Comparison of ENCODE assay signal across 8 mouse cellular contexts in genomic region chr8:95320224-95321139, GRCm38 (mm10). TPM values are rescaled to one million over a fixed set of nuclear protein-coding genes. Genes with fewer than 3 reads are reported as not detected.
DNase-seq lines count a peak whose midpoint lies in the region; ATAC-seq and TF ChIP-seq lines count a peak whose summit lies in the region.

No protein-coding gene starts in this region.

- peaks cover 29% of the 10 kb centered on the region for H3K27me3 ChIP-seq in erythroblast, embryonic 14.5 days (ENCODE audit: control insufficient read depth)
- no peaks in the 10 kb centered on the region for H3K27me3 ChIP-seq in hindbrain, embryonic 15.5 days
- peaks cover 2% of the 10 kb centered on the region for H3K27me3 ChIP-seq in liver, embryonic 11.5 days (replicated peaks; ENCODE audit: control insufficient read depth, insufficient read depth, low read length)
- no peaks in the 10 kb centered on the region for H3K27me3 ChIP-seq in midbrain, postnatal 0 days (ENCODE audit: insufficient read depth, low read length)
- no peaks in the 10 kb centered on the region for H3K27me3 ChIP-seq in splenic B cell, adult 2 months (ENCODE audit: control insufficient read depth, insufficient read depth, low read length, poor library complexity, severe bottlenecking)

- H3K4me3 ChIP-seq in erythroblast, embryonic 14.5 days (replicated peaks): peak overlapping the region; percentile 33
- peak overlapping the region; percentile 40 for H3K4me3 ChIP-seq in hindbrain, embryonic 15.5 days
- peak overlapping the region; percentile 51 for H3K4me3 ChIP-seq in liver, embryonic 11.5 days (ENCODE audit: low read depth, low read length)
- peak overlapping the region; percentile 41 for H3K4me3 ChIP-seq in midbrain, postnatal 0 days (ENCODE audit: low read depth, low read length)

- ATAC-seq in hindbrain, embryonic 15.5 days (ENCODE audit: low FRiP score, low read depth): peak; percentile 74
- ATAC-seq in liver, embryonic 11.5 days (replicated peaks; ENCODE audit: low FRiP score): peak; percentile 66
- peak; percentile 53 for ATAC-seq in midbrain, postnatal 0 days (ENCODE audit: low FRiP score)

- H3K4me1 ChIP-seq in erythroblast, embryonic 14.5 days (ENCODE audit: control insufficient read depth): peaks cover 6% of the 10 kb centered on the region
- H3K4me1 ChIP-seq in hindbrain, embryonic 15.5 days (replicated peaks): peaks cover 24% of the 10 kb centered on the region
- H3K4me1 ChIP-seq in liver, embryonic 11.5 days (replicated peaks; ENCODE audit: control insufficient read depth, insufficient read depth, low read length): no peaks in the 10 kb centered on the region; the same call in 1 of the 2 replicates
- H3K4me1 ChIP-seq in midbrain, postnatal 0 days (ENCODE audit: insufficient read depth, low read length): no peaks in the 10 kb centered on the region; the same call in 1 of the 2 replicates

- H3K9ac ChIP-seq in hindbrain, embryonic 15.5 days: peak overlapping the region; percentile 32
- 0 out of 2 replicates have a peak overlapping the region, but pooled peaks have one; percentile 20 for H3K9ac ChIP-seq in liver, embryonic 11.5 days (ENCODE audit: low read depth, low read length)
- H3K9ac ChIP-seq in midbrain, postnatal 0 days (replicated peaks; ENCODE audit: low read length, poor library complexity, severe bottlenecking): peak overlapping the region; percentile 55

- no peaks in the 10 kb centered on the region for H3K36me3 ChIP-seq in erythroblast, embryonic 14.5 days (ENCODE audit: control insufficient read depth)
- H3K36me3 ChIP-seq in hindbrain, embryonic 15.5 days: 0 out of 2 replicates have a peak, but pooled peaks cover 10% of the 10 kb centered on the region
- no peaks in the 10 kb centered on the region for H3K36me3 ChIP-seq in liver, embryonic 11.5 days (ENCODE audit: control insufficient read depth, insufficient read depth, low read length)
- H3K36me3 ChIP-seq in midbrain, postnatal 0 days (ENCODE audit: insufficient read depth, low read length): no peaks in the 10 kb centered on the region
- no peaks in the 10 kb centered on the region for H3K36me3 ChIP-seq in splenic B cell, adult 2 months (ENCODE audit: control insufficient read depth, insufficient read depth, low read length, poor library complexity, severe bottlenecking)

- peak overlapping the region; percentile 48; the same call in 1 of the 2 replicates for H3K27ac ChIP-seq in hindbrain, embryonic 15.5 days (replicated peaks)
- H3K27ac ChIP-seq in liver, embryonic 11.5 days (ENCODE audit: low read depth, low read length): no peak overlapping the region
- 0 out of 2 replicates have a peak overlapping the region, but pooled peaks have one; percentile 3 for H3K27ac ChIP-seq in midbrain, postnatal 0 days (ENCODE audit: low read depth, low read length)

- peak; percentile 37 for DNase-seq in Muller cell, postnatal 12 days (ENCODE audit: inconsistent ontology term)
- DNase-seq in brain, adult 2 months (ENCODE audit: low read depth, low spot score): peak; percentile 61
- peak; percentile 63 for DNase-seq in liver, embryonic 11.5 days (ENCODE audit: low spot score)
- DNase-seq in midbrain, postnatal 0 days (ENCODE audit: low spot score): peak; percentile 67
- DNase-seq in splenic B cell, adult 2 months (ENCODE audit: low read depth, low spot score): peak; percentile 82
- DNase-seq in layer of hippocampus, postnatal 36 days: no peak

- H3K9me3 ChIP-seq in erythroblast, embryonic 14.5 days (ENCODE audit: control insufficient read depth, low read length): peaks cover 3% of the 10 kb centered on the region; the same call in 1 of the 2 replicates
- no peaks in the 10 kb centered on the region for H3K9me3 ChIP-seq in hindbrain, embryonic 15.5 days
- H3K9me3 ChIP-seq in liver, embryonic 11.5 days (ENCODE audit: control insufficient read depth, low read length): no peaks in the 10 kb centered on the region
- H3K9me3 ChIP-seq in midbrain, postnatal 0 days (ENCODE audit: low read length): no peaks in the 10 kb centered on the region

- peak; percentile 66 for TF ChIP-seq CTCF in midbrain, postnatal 0 days (IDR thresholded peaks at IDR 0.05)

- 2% methylated on average over 41 of the region's 41 CpGs for WGBS in hindbrain, embryonic 15.5 days
- WGBS in liver, embryonic 11.5 days: 3% methylated on average over 41 of the region's 41 CpGs
- 5% methylated on average over 37 of the region's 41 CpGs for WGBS in midbrain, postnatal 0 days

- peak overlapping the region; percentile 79 for H3K4me2 ChIP-seq in hindbrain, embryonic 15.5 days
- H3K4me2 ChIP-seq in liver, embryonic 11.5 days: peak overlapping the region; percentile 93
- H3K4me2 ChIP-seq in midbrain, postnatal 0 days (ENCODE audit: low read depth, low read length, poor library complexity, severe bottlenecking): peak overlapping the region; percentile 87

RNA-seq across cellular contexts. Expression of gene Tepp, which starts 10.1 kb away (rescaled TPM):
- not detected in 2 replicates for polyA plus RNA-seq in erythroblast, embryonic 14.5 days (2012)
- 2.3 and 3.6 TPM in 2 replicates for polyA plus RNA-seq in hindbrain, embryonic 15.5 days (2015; fragmentation: Nextera tagmentation; extraction: Ambion mirVana)
- polyA plus RNA-seq in liver, embryonic 11.5 days (2014; fragmentation: Nextera tagmentation; extraction: Ambion mirVana): not detected in 2 replicates
- total RNA-seq in midbrain, postnatal 0 days (2014; rRNA removed): 0.77 and 1.1 TPM in 2 replicates
- polyA plus RNA-seq in midbrain, postnatal 0 days (2015; fragmentation: Nextera tagmentation; extraction: Ambion mirVana): 2.5 and 3.7 TPM in 2 replicates
- total RNA-seq in layer of hippocampus, postnatal 36 days (2021): not detected

RNA-seq across cellular contexts. Expression of gene Zfp319, which starts 11.3 kb away (rescaled TPM):
- 0.08 and 0.09 TPM in 2 replicates for polyA plus RNA-seq in erythroblast, embryonic 14.5 days (2012)
- polyA plus RNA-seq in hindbrain, embryonic 15.5 days (2015; fragmentation: Nextera tagmentation; extraction: Ambion mirVana): 15.2 and 16.5 TPM in 2 replicates
- polyA plus RNA-seq in liver, embryonic 11.5 days (2014; fragmentation: Nextera tagmentation; extraction: Ambion mirVana): 3.3 and 3.4 TPM in 2 replicates
- 20.1 and 21.4 TPM in 2 replicates for total RNA-seq in midbrain, postnatal 0 days (2014; rRNA removed)
- polyA plus RNA-seq in midbrain, postnatal 0 days (2015; fragmentation: Nextera tagmentation; extraction: Ambion mirVana): 11.2 and 11.7 TPM in 2 replicates
- 10 to 100 TPM; 17.1 to 17.7 TPM for total RNA-seq in layer of hippocampus, postnatal 36 days (2021)

RNA-seq across cellular contexts. Expression of gene Usb1, which starts 11.6 kb away (rescaled TPM):
- 0.40 and 0.78 TPM in 2 replicates for polyA plus RNA-seq in erythroblast, embryonic 14.5 days (2012)
- polyA plus RNA-seq in hindbrain, embryonic 15.5 days (2015; fragmentation: Nextera tagmentation; extraction: Ambion mirVana): 34.8 and 35.8 TPM in 2 replicates
- polyA plus RNA-seq in liver, embryonic 11.5 days (2014; fragmentation: Nextera tagmentation; extraction: Ambion mirVana): 23.5 and 25.3 TPM in 2 replicates
- total RNA-seq in midbrain, postnatal 0 days (2014; rRNA removed): 65.8 and 87.0 TPM in 2 replicates
- 28.9 and 30.1 TPM in 2 replicates for polyA plus RNA-seq in midbrain, postnatal 0 days (2015; fragmentation: Nextera tagmentation; extraction: Ambion mirVana)
- 10 to 100 TPM in 1 of 2 experiments, 1 to 10 TPM in 1; 9.8 to 11.7 TPM for total RNA-seq in layer of hippocampus, postnatal 36 days (2021)

RNA-seq across cellular contexts. Expression of gene Cngb1, which starts 14.1 kb away (rescaled TPM):
- not detected in 2 replicates for polyA plus RNA-seq in erythroblast, embryonic 14.5 days (2012)
- polyA plus RNA-seq in hindbrain, embryonic 15.5 days (2015; fragmentation: Nextera tagmentation; extraction: Ambion mirVana): 0.43 TPM in 2 replicates
- polyA plus RNA-seq in liver, embryonic 11.5 days (2014; fragmentation: Nextera tagmentation; extraction: Ambion mirVana): 0.36 TPM in 1 of 2 replicates, not detected in the other
- 0.38 and 0.76 TPM in 2 replicates for total RNA-seq in midbrain, postnatal 0 days (2014; rRNA removed)
- polyA plus RNA-seq in midbrain, postnatal 0 days (2015; fragmentation: Nextera tagmentation; extraction: Ambion mirVana): 0.54 and 0.79 TPM in 2 replicates
- total RNA-seq in layer of hippocampus, postnatal 36 days (2021): under 1 TPM; 0.66 to 0.95 TPM

RNA-seq across cellular contexts. Expression of gene Mmp15, which starts 31.6 kb away (rescaled TPM):
- 0.01 and 0.02 TPM in 2 replicates for polyA plus RNA-seq in erythroblast, embryonic 14.5 days (2012)
- polyA plus RNA-seq in hindbrain, embryonic 15.5 days (2015; fragmentation: Nextera tagmentation; extraction: Ambion mirVana): 20.0 and 22.1 TPM in 2 replicates
- 4.4 and 5.4 TPM in 2 replicates for polyA plus RNA-seq in liver, embryonic 11.5 days (2014; fragmentation: Nextera tagmentation; extraction: Ambion mirVana)
- 52.9 and 59.1 TPM in 2 replicates for total RNA-seq in midbrain, postnatal 0 days (2014; rRNA removed)
- 12.9 and 13.7 TPM in 2 replicates for polyA plus RNA-seq in midbrain, postnatal 0 days (2015; fragmentation: Nextera tagmentation; extraction: Ambion mirVana)
- 10 to 100 TPM; 16.3 to 17.9 TPM for total RNA-seq in layer of hippocampus, postnatal 36 days (2021)

Comparison
In these comparisons a context has a peak if more than half of its experiments do, and no peak if none do; other contexts are left out.
1. DNase-seq: peak in Muller cell, postnatal 12 days (single experiment), brain, adult 2 months (single experiment), liver, embryonic 11.5 days (single experiment), midbrain, postnatal 0 days (single experiment) and splenic B cell, adult 2 months (single experiment); none in layer of hippocampus, postnatal 36 days (0 of 2).
2. RNA of gene Usb1, which starts 11.6 kb away (polyA plus RNA-seq): 34.8 to 35.8 TPM in hindbrain, embryonic 15.5 days, 28.9 to 30.1 TPM in midbrain, postnatal 0 days and 23.5 to 25.3 TPM in liver, embryonic 11.5 days; 0.40 to 0.78 TPM in erythroblast, embryonic 14.5 days; every median in the first group is over 10 times any median in the second.
3. Peak in every context shown above with its lines, with median percentiles within 50 percentile points of each other: H3K4me3 ChIP-seq, ATAC-seq, H3K4me2 ChIP-seq and H3K9ac ChIP-seq.